Mouse (Mus musculus): ENCODE data around the gene Dgki. TPM values are rescaled to one million over a fixed set of nuclear protein-coding genes. Genes with fewer than 3 reads are reported as not detected.

Dgki gene
- polyA plus RNA-seq, 1 experiment: not detected

DNA sequence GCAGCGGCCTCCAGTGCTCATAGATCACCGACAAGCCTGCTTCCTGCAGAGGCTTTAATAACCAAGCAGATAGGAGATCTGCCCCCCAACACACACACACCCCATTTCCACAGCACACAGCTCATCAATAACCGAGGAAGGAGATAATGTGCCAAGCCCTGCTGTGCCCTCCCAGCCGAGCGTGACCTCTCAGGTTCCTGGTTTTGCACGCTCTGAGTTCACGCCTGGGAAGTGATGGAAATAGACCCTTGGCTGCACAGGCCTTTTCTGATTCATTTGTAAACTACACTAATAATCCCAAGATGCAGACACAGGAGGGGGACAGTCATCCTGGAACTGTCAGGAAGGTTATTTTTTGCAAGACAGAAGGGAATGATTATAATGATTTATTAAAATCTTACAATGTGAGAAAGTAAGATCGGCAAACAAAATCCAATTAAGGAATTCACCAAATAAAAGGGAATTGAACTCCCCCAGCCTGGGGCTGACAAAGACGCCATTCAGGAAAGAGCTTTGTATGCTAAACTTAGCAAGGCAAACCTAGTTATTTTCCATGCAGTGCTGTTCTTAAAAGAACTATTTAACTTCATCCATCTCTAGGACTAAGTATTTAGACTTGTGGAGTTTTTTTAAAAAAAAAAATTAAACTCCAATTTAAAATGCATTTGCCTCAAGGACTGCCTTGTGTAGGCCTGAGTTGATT is 88.3 kb downstream of the Dgki start:
- H3K4me1 ChIP-seq (ENCODE audit: control insufficient read depth, insufficient read depth, low read length): peaks cover 52% of the 10 kb centered on the region
- TF ChIP-seq POLR2A (IDR thresholded peaks at IDR 0.05; ENCODE audit: insufficient read depth, low read depth, low read length) (peak; percentile 29; the same call in 1 of the 2 replicates), CTCF (IDR thresholded peaks at IDR 0.05; ENCODE audit: insufficient read depth, low read depth, low read length) (no peak)
- WGBS: 24% methylated on average over 9 of the region's 9 CpGs
- H3K27ac ChIP-seq (ENCODE audit: insufficient read depth, low read depth, low read length): peak overlapping the region; percentile 57
- H3K4me3 ChIP-seq (ENCODE audit: insufficient read depth, low read depth, low read length): no peak overlapping the region

DNA sequence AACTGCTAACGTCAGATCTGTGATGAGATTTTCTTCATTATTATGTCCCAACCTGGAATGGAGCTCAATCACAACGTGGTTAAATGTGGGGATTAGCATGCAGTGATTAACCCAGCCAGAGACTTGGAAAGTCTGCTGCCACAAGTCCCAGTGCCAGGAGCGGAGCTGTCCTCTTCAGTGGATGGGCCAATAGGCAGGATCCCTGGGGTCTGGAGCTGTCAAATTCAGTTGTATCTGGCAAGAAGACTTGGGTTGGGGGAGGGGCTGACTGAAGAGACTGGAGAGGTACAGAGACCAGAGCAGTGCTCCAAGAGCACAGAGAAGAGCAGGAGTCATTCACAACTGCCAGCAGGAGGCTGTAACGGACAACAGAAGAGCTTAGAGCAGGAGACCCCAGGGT is 97.1 kb downstream of the Dgki start:
- TF ChIP-seq CTCF (IDR thresholded peaks at IDR 0.05; ENCODE audit: insufficient read depth, low read depth, low read length): no peak
- no peak for TF ChIP-seq POLR2A (IDR thresholded peaks at IDR 0.05; ENCODE audit: insufficient read depth, low read depth, low read length)
- Histone ChIP-seq H3K27ac (ENCODE audit: insufficient read depth, low read depth, low read length) (no peak overlapping the region), H3K4me1 (ENCODE audit: control insufficient read depth, insufficient read depth, low read length) (peaks cover 10% of the 10 kb centered on the region), H3K4me3 (ENCODE audit: insufficient read depth, low read depth, low read length) (no peak overlapping the region)
- 59% methylated on average over 4 of the region's 4 CpGs for WGBS

DNA sequence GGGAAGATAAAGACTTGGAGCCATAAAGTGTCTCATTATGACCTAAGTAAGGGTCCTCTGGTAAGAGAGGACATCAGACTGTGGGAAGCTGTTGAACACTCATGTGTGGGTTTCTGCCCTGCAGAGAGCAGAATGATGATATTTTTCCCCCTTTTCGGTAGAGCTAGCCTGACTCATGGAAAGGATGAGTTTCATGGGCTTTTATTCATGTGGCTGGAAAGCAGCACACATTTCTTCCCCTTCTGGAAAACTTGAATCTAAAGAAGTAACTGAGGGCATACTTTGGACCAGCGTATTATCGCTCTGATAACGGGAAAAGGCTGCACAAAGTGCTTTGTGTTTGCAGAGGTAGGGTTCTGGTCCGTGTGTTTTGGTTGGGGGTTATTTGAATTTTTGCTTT is 99.1 kb downstream of the Dgki start:
- no peak for TF ChIP-seq POLR2A (IDR thresholded peaks at IDR 0.05; ENCODE audit: insufficient read depth, low read depth, low read length)
- no peak for TF ChIP-seq CTCF (IDR thresholded peaks at IDR 0.05; ENCODE audit: insufficient read depth, low read depth, low read length)
- 56% methylated on average over 5 of the region's 5 CpGs for WGBS
- peaks cover 16% of the 10 kb centered on the region for H3K4me1 ChIP-seq (ENCODE audit: control insufficient read depth, insufficient read depth, low read length)
- no peak overlapping the region for H3K4me3 ChIP-seq (ENCODE audit: insufficient read depth, low read depth, low read length)
- H3K27ac ChIP-seq (ENCODE audit: insufficient read depth, low read depth, low read length): no peak overlapping the region

DNA sequence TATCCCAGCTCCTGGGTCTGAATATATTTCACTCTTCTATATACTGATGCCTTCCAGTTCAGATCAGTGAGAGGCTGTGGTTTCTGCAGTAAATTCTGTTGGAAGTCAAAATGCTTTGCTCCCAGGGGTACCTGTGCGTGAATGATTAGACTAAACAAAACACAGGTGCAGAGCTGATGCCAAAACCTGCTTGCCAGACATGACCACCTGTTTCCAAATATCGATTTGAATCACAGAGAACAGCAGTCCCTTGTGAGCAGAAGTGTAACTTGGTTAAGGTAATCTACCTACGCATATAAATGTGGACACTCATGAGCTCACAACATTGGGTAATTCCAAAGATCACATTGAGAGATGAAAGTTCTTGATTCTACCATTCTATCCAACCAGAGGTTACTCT is 100.5 kb downstream of the Dgki start:
- WGBS: 94% methylated on average over 3 of the region's 3 CpGs
- no peak overlapping the region for H3K4me3 ChIP-seq (ENCODE audit: insufficient read depth, low read depth, low read length)
- peaks cover 16% of the 10 kb centered on the region for H3K4me1 ChIP-seq (ENCODE audit: control insufficient read depth, insufficient read depth, low read length)
- no peak for TF ChIP-seq CTCF (IDR thresholded peaks at IDR 0.05; ENCODE audit: insufficient read depth, low read depth, low read length)
- TF ChIP-seq POLR2A (IDR thresholded peaks at IDR 0.05; ENCODE audit: insufficient read depth, low read depth, low read length): no peak
- H3K27ac ChIP-seq (ENCODE audit: insufficient read depth, low read depth, low read length): no peak overlapping the region

DNA sequence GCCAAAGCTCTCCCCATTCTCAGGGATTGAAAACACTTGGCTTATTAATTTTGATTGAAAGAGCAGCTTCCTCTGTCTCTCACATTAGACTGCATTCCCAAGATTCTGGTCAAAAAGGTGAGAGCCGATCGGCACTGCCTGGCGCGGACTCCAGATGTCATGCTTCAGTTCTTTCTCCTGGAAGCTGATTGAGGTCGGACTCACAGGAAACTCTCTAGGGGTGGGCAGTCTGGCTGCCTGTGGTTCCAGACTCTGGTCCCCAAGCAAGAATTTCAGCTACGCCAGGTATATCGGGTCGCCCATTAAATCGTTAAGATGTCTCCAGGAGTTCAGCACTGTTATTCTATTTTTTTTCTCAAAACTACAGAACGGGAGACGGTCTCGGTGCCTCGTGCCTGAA is 102.2 kb downstream of the Dgki start:
- WGBS: 80% methylated on average over 13 of the region's 13 CpGs
- no peak overlapping the region for H3K4me3 ChIP-seq (ENCODE audit: insufficient read depth, low read depth, low read length)
- H3K27ac ChIP-seq (ENCODE audit: insufficient read depth, low read depth, low read length): no peak overlapping the region
- TF ChIP-seq POLR2A (IDR thresholded peaks at IDR 0.05; ENCODE audit: insufficient read depth, low read depth, low read length) (no peak), CTCF (IDR thresholded peaks at IDR 0.05; ENCODE audit: insufficient read depth, low read depth, low read length) (no peak)
- peaks cover 15% of the 10 kb centered on the region for H3K4me1 ChIP-seq (ENCODE audit: control insufficient read depth, insufficient read depth, low read length)

DNA sequence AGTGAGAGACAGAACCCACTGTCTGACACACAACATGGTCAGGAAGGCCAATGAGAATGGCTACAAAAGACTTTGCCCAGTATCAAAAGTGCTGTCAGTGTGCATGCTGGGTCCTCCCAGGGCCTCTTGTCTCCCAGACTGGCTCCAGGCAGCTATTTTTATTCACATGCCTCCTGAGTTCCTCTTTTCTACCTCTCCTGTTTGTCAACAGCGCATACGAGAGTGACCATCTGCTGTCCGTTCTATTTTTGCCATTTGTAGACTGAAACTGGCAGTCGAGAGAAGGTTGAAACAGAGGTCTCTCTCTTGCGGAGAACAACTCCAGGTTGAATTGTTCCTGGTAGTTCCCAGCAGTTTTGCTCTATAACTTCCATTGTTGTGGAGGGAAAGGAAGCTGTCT is 103.1 kb downstream of the Dgki start:
- TF ChIP-seq CTCF (IDR thresholded peaks at IDR 0.05; ENCODE audit: insufficient read depth, low read depth, low read length) (no peak), POLR2A (IDR thresholded peaks at IDR 0.05; ENCODE audit: insufficient read depth, low read depth, low read length) (no peak)
- Histone ChIP-seq H3K27ac (ENCODE audit: insufficient read depth, low read depth, low read length) (no peak overlapping the region), H3K4me1 (ENCODE audit: control insufficient read depth, insufficient read depth, low read length) (peaks cover 15% of the 10 kb centered on the region), H3K4me3 (ENCODE audit: insufficient read depth, low read depth, low read length) (no peak overlapping the region)
- WGBS: 80% methylated on average over 5 of the region's 5 CpGs

DNA sequence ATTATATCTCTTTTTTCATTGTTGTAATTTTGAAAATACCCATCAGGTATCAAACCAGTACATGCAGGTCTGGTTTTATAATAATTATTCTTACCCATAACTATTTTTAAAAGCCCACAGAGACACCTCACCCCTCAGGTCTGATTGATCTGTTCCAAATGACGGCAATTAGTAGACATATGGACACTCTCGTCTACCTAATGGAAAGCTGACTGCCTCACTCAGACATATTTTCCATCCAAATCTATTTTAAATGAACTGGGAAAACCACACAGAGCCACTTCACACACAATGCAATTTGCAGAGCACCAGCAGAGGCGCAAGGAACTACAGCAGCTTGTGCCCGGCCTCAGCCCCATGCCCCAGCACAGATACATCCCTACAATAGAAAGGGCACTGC is 104.2 kb downstream of the Dgki start:
- Histone ChIP-seq H3K4me1 (ENCODE audit: control insufficient read depth, insufficient read depth, low read length) (peaks cover 18% of the 10 kb centered on the region), H3K27ac (ENCODE audit: insufficient read depth, low read depth, low read length) (no peak overlapping the region), H3K4me3 (ENCODE audit: insufficient read depth, low read depth, low read length) (no peak overlapping the region)
- 90% methylated on average over 4 of the region's 4 CpGs for WGBS
- no peak for TF ChIP-seq CTCF (IDR thresholded peaks at IDR 0.05; ENCODE audit: insufficient read depth, low read depth, low read length)
- no peak for TF ChIP-seq POLR2A (IDR thresholded peaks at IDR 0.05; ENCODE audit: insufficient read depth, low read depth, low read length)

DNA sequence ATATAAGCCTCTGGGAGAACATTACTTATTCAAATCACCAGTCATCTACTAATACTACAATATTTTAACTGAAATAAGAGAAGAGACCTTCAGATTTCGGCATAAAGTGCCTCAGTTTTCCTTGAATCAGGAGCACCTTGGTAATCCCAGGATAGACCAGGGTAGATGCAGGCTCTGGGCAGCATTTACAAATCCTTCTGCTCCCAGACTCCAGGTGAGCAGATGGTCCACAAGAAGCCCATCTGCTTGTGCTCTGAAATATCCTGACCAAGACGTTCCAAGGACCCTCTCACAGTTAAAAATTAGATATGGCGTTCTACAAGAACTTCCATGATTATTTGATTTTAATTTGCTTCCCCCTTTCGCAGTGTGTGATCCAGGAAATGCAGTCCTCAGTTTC is 118.0 kb downstream of the Dgki start:
- no peak for TF ChIP-seq POLR2A (IDR thresholded peaks at IDR 0.05; ENCODE audit: insufficient read depth, low read depth, low read length)
- TF ChIP-seq CTCF (IDR thresholded peaks at IDR 0.05; ENCODE audit: insufficient read depth, low read depth, low read length): no peak

DNA sequence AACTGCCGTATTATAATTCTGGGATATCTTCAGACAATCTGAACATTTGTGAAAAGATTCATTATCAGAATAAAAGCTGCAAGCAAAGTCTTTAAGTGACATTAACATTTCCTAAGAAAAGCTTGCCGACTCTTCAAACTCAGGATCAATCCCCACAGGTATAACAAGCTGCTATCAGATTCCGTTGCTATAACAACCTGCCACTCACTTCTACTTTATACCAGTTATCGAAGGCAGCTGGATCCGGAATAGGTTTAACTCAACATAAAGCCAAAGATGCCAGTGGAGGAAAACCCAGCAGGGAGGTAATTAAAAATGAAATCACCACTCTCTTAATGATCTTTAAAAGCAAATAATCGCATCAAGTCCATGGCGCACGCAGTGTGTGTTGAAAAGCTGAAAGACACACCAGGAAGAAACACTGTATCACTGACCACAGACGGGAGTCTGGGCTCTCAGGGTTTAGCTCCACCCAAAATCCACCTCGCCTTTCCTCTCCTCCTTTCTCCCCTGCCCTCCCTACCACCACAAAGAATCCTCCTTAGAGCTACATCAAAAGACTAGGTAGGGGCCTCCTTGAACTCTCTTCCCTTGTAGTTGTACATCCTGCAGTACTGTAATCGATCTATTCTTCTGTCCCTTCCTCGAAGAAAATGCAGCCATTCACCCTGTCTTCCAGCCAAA is 128.7 kb downstream of the Dgki start:
- Histone ChIP-seq H3K4me3 (ENCODE audit: insufficient read depth, low read depth, low read length) (no peak overlapping the region), H3K4me1 (ENCODE audit: control insufficient read depth, insufficient read depth, low read length) (peaks cover 7% of the 10 kb centered on the region), H3K27ac (ENCODE audit: insufficient read depth, low read depth, low read length) (no peak overlapping the region)
- WGBS: 37% methylated on average over 12 of the region's 12 CpGs
- TF ChIP-seq CTCF (IDR thresholded peaks at IDR 0.05; ENCODE audit: insufficient read depth, low read depth, low read length): no peak

More for the DNA sequence above, 118.0 kb downstream of the Dgki start:
- Histone ChIP-seq H3K4me3 (ENCODE audit: insufficient read depth, low read depth, low read length) (no peak overlapping the region), H3K27ac (ENCODE audit: insufficient read depth, low read depth, low read length) (no peak overlapping the region), H3K4me1 (ENCODE audit: control insufficient read depth, insufficient read depth, low read length) (no peaks in the 10 kb centered on the region)
- WGBS: 87% methylated on average over 4 of the region's 4 CpGs
